Mouse (Mus musculus): Measurements from ENCODE around the gene Nufip1.

Nufip1 gene

GRCm38 (mm10) chr14:76110396-76111221, at the start of gene Nufip1, which contains the start of gene Gpalpp1:
Nufip1 (plus strand) TSS chr14:76110891.
Gpalpp1 (minus strand) TSS chr14:76110760.
- peak; percentile 91 to 92 for DNase-seq (ENCODE audit: low spot score in 2 of 2)

DNA sequence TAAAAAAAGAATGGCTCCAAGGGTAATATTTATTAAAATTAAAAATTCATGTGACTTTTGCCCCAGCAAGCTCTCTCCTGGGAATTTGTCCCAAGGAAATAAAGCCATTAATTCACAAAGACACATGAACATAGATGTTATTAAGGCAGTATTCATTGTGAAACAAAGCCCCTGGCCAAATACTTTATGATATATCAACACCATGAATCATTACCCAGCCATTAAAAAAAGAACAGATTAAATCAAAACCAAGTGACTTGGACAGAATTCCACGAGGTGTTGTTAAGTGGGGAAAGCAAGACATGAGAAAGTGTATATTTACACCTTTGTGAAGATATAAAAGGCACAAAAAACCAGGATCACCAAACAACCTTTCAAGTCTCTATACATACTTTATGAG, 43.5 kb upstream of the Nufip1 start:
- no peak for DNase-seq (ENCODE audit: low spot score in 2 of 2)

- DNase-seq (ENCODE audit: low spot score in 2 of 2): no peak
These were observed 42.4 kb upstream of the Nufip1 start for GRCm38 (mm10) chr14:76068296-76068695.

GRCm38 (mm10) chr14:76069296-76069695, 41.4 kb upstream of the Nufip1 start:
- no peak for DNase-seq (ENCODE audit: low spot score in 2 of 2)

DNA sequence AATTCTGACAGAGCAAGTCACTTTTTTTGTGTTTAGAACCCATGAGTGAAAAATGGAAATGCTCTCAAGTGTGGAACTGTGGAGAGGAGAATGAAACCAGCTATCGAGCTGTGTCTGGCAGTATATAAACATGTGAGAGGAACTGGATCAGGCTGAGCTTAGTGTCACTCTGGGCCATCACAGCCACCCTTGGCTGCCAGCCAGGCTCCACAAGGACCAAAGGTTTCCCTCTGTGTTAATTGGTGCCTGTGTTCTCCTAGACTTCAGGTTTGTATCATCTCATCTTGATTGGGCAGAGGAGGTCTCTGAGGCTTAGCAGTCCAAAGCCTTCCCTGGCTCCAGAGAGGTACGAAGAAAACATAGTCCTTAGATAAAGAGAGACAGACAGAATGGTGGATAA, 38.1 kb upstream of the Nufip1 start:
- DNase-seq (ENCODE audit: low spot score in 2 of 2): no peak

- no peak for DNase-seq (ENCODE audit: low spot score in 2 of 2)
These were observed 36.5 kb upstream of the Nufip1 start for GRCm38 (mm10) chr14:76074206-76074605.

DNA sequence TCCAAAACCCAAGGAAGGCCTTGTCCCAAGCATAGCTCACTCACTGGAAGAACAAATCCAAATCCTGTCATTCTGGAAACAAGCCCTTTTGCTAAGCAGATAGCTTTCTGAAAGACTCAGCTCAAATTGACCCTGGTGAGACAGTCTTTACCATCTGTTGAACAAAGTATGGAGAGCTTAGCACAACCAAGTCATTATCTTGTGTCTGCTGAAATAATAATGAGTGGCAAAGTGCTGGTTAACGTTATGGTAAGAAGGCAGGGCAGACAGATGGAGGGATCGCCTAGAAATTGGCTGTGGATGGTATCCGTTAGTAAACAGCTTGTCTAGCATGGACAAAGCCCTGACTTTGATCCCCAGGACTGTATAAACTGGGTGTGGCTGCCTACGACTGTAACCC, 35.0 kb upstream of the Nufip1 start:
- DNase-seq (ENCODE audit: low spot score in 2 of 2): no peak

DNA sequence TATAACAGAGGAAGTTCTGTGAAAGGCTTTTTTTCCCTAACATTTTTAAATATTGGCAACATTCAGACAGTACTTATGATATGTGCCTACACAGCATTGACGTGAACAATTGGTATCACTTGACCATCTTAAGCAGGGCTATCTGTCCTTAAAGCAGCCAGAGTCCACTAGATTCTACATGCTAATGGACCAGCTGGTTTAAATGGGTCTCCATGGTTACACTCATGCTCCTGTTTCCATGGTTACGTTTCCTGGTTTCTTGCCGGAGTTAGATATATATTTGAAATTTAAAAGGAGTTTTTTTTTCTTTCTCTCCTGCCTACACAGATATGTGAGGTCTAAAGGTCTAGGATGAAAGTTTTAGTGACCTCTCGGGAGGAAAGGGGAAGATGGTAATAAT, 34.1 kb upstream of the Nufip1 start:
- no peak for DNase-seq (ENCODE audit: low spot score in 2 of 2)

GRCm38 (mm10) chr14:76077088-76077491, 33.6 kb upstream of the Nufip1 start:
- DNase-seq (ENCODE audit: low spot score in 2 of 2): peak; percentile 45 to 60

DNA sequence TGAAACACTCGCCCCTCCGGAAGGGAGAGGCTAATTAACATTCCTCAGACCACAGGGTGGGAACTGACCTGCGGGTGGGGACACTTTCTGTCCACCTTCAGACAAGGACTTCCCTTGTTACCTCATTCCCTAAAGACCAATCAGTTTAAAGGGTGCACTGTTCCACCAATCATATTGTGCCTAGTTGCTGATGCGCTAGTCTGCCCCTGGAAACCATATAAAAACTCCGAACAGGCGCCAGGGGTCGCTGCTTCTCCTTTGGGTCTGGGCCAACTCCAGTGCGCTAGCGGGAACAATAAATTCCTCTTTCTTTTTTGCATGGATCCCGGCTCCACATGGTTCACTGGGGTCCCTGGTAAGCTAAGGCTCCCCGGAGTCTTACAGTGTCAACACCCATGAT, 29.2 kb upstream of the Nufip1 start:
- DNase-seq (ENCODE audit: low spot score in 2 of 2): no peak

- DNase-seq (ENCODE audit: low spot score in 2 of 2): no peak
These were observed 28.5 kb upstream of the Nufip1 start for GRCm38 (mm10) chr14:76082086-76082636.

GRCm38 (mm10) chr14:76084188-76084587, 26.5 kb upstream of the Nufip1 start:
- no peak for DNase-seq (ENCODE audit: low spot score in 2 of 2)

- no peak for DNase-seq (ENCODE audit: low spot score in 2 of 2)
These were observed 13.4 kb upstream of the Nufip1 start for GRCm38 (mm10) chr14:76097244-76097643.

GRCm38 (mm10) chr14:76097815-76098214, 12.9 kb upstream of the Nufip1 start:
- no peak for DNase-seq (ENCODE audit: low spot score in 2 of 2)

DNA sequence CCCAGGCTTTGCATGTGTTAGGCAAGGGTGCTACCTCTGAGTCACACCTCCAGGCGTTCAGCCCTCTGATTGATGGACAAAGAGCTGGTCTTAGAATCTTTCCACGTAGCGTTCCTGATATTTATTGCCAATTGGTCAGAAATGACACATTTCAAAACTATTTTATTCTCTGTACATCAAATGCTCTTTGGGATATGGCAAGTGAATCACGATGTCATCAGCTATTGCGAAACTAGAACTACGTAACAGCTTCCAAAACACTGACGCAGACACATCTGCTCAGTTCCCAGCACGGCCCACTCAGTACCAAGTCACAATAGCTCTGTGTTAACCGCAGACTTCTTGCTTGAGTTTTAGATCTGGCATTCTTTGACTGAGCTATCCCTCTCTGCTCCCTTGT, 11.1 kb upstream of the Nufip1 start:
- DNase-seq (ENCODE audit: low spot score in 2 of 2): no peak

GRCm38 (mm10) chr14:76115744-76116143, 5.1 kb downstream of the Nufip1 start:
- no peak for DNase-seq (ENCODE audit: low spot score in 2 of 2)

GRCm38 (mm10) chr14:76118963-76119362, 8.3 kb downstream of the Nufip1 start:
- no peak for DNase-seq (ENCODE audit: low spot score in 2 of 2)

- DNase-seq (ENCODE audit: low spot score in 2 of 2): no peak
These were observed 9.8 kb downstream of the Nufip1 start for GRCm38 (mm10) chr14:76120472-76120871.

DNA sequence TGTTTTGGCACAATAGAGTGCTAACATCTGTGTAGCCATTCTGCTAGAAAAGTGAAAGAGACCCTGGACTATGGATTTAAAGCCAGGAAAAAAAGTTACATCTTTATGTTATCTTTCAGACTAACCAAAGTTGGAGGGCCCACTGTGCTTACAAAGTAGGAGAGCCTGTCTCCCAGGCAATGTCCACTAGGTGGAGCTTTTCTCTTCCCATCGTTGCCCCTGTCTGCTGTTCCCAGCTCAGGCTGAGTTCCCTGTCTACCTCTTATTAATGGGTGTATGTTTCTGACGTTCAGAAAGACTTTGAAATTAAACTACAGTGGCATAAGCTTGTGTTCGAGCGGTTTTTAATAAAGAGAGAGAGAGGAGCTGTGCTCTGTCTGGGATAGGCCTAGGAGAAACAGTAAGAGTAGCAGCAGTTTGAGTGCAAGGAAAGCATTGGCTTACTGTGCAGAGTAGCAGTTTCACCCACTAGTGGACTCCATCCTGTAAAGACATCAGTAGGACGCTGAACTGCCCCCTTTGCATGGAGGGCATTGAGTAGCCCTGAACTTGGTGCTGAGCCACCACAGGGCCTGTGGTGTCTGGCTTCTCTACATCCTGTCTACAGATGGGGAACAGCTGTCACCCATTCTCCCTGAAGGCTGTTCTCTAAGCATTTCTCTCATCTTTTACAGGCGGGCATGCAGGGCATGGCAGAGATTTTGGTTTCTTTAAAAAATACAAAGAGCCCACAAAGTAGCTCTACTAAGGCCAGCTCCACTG, 11.4 kb downstream of the Nufip1 start:
- DNase-seq (ENCODE audit: low spot score in 2 of 2): peak in 1 of 2 experiments; percentile 43

DNA sequence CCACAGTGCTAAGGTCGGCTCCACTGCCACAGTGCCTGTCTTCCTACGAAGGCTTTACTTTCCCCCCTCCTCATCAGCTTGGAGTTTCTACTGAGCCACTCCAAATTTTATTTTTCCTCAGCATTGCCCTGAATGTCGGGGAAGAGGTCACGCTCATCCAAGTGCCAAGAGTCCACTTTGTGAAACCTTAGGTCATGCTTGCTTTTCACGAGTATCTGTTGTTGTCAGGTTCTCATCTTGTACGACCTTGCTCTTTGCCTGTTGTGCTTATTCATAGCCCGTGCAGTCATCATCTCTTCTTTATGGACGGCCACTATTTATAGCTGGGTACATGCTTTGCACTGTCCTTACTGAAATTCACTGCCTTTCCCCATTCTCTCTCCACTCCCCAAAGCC, 12.0 kb downstream of the Nufip1 start:
- no peak for DNase-seq (ENCODE audit: low spot score in 2 of 2)

DNA sequence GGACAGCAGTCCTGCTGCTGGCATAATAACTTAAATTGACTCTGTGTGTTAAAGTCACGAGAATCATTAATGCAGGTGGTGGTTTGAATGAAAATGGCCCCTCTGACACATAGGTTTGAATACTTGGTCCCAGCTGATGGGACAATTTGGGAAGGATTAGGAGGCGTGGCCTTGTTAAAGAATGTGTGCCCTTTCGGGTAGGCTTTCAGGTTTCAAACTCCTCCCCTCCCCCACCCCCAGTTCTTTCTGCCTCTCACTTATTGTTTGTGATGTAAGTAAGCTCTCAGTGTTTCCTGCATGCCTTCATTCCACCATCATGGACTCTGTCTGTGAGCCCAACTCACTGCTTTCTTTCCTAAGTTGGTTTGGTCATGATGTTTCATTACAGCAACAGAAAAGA, 16.6 kb downstream of the Nufip1 start:
- DNase-seq (ENCODE audit: low spot score in 2 of 2): no peak

DNA sequence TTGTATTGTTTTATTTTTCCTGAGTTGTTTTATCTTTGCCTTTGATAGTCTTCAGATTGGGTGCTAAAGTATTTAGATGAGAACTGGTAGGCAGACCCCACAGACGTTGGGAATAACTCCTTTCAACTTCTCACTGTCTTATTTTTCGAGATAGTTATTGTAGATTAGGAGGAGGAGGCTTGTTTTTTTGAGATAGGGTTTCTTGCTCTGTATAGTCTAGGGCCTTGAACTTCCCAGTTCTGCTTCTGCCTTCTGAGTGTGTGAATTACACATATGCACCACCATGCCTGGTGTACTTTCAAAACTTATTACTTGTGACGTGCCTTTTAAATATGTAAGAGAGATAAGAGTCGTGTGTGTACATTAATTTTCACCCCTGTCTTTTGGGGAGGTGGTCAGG, 17.5 kb downstream of the Nufip1 start:
- DNase-seq (ENCODE audit: low spot score in 2 of 2): no peak

DNA sequence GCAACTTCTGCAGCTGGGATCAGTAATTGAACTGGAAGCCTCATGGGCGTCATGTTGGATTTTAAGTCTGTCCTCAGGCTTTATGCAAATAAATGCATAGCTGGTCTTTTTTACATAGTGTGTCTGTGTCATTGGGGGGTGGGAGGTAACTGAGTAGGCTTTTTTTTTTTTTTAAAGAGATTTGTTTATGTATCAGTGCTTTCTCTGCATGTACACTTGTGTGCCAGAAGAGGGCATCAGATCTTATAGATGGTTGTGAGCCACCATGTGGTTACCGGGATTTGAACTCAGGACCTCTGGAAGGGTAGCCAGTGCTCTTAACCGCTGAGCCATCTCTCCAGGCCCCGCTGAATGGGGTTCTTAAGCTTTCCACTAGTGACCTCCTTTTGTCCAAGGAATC, 24.3 kb downstream of the Nufip1 start:
- DNase-seq (ENCODE audit: low spot score in 2 of 2): no peak

Measured in frontal cortex, postnatal 14 days (tissue).